Mouse (Mus musculus): Measurements from ENCODE around the gene Lhx9.

The Lhx9 gene

DNA sequence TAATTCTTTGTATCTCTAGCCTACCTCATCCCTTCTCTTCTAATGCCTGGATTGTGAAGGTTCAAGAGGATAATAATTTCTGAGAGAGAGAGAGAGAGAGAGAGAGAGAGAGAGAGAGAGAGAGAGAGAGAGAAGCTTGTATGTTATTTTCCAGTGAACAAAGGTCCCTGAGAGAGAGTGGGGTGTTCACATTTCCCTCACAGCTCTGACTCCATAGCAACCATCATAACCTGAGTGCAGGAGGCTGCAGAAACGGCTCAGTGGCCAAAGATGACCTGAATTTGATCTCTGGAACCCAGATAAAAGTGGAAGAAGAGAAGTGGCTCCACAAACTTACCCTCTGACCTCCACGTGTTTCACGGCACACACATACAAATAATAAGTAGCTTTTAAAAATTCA lies 46.6 kb downstream of the Lhx9 start:
- TF ChIP-seq GATA4 (IDR thresholded peaks at IDR 0.05; ENCODE audit: insufficient replicate concordance, low read length) = no peak

DNA sequence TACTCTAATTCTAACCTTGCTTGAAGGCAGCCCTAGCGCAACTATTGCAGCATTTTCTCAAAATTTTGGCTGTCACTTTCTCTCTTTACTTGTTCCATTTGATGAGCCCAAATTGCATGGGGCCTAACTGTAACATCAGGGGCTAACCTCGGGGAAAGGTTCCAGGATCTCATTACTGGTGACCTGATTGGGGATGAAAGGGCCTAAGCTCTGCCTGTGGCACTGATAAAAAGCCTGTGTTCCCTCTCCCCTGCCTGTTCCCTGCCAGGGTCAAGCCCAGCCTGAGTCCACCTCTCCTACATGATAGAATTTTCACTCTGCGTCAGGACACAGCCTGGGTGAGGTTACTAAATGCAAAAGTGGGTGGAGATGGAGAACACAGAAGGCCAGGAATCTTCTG lies 47.1 kb downstream of the Lhx9 start:
- no peak for TF ChIP-seq GATA4 (IDR thresholded peaks at IDR 0.05; ENCODE audit: insufficient replicate concordance, low read length)

DNA sequence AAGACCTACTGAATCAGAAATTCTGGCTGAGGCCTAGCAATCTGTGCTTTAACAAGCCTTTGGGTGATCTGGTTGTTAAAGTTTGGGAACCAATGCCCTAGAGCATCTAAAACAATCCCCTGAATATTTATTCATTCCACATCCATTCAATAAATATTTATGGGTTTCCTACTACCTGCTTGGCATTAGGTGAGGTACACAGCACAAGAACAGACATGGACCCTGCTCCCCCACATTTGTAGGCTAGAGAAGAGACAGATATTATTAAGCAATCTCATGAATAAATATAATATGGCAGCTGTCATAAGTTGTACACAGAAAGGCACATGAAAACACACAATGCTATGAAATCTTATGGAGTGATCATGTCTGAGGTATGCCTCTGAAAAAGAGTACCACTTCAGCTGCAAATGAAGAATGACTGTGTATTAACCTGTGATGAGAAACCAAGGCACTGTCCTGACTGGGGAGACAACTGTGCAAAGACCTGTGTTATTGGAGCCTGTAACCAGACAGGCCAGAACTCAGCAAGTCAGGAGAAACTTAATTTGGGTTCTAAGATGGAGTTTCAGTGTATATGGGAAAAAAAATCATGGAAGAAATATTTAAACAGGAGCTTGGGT lies 48.6 kb downstream of the Lhx9 start:
- TF ChIP-seq GATA4 (IDR thresholded peaks at IDR 0.05; ENCODE audit: insufficient replicate concordance, low read length) = no peak

DNA sequence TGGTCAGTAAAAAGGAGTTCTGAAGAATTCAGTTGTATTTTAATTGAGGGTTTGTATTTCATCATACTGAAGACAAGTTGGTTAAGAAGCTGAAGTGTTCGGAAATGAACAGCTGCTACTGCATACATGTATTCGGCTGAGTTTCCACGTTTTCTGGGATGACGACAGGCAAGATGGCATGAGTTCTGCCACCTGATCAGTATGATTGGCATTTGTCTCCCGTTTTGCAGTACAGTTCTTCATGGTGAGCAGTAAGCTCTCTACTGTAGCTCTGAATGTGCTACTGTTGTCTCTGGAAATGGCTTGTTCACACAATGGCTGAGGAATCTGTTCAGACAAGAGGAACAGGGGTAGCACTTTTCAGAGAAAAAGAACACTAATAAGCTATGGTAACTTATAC lies 50.3 kb downstream of the Lhx9 start:
- TF ChIP-seq GATA4 (IDR thresholded peaks at IDR 0.05; ENCODE audit: insufficient replicate concordance, low read length) = no peak

DNA sequence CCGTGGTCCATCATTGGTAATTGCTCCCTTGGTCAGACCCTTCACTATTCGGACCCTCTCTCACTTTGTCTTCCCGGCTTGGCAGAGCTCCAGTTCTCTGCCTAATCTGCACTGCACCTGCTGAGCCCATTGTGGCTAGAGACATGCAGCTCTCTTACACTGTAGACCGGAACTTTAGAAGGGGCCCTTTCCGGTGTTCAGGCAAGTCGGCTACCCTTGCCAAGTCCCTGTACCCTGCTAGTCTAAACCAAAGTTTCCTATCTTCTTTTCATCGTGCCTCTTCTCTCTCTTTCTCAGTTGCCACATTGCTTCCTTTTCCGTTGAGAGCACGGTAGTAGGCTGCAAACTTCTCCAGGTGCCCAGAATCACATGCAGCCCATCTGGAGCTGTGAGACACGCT lies 62.5 kb downstream of the Lhx9 start:
- TF ChIP-seq GATA4 (IDR thresholded peaks at IDR 0.05; ENCODE audit: insufficient replicate concordance, low read length) = no peak

DNA sequence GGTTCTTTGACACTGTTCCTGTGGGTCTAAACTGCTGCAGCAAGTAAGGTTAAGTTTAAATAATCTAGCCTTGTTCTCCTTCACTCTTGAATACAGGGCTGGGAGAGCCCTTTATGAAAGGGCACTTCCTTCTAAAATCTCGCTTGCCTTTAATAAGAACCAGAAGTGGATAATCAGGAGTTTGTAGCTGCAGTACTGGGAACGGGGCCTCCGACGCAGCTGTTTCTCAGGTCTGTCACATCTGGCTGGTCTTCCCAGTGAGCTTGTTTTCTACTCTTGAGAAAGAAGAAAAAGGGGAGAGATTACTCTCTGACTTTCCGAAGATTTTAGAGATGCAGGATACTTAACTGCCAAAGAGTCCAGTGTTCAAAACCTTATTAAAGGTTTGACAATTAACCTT lies 64.4 kb downstream of the Lhx9 start:
- TF ChIP-seq GATA4 (IDR thresholded peaks at IDR 0.05; ENCODE audit: insufficient replicate concordance, low read length) = no peak

Data from liver, adult (tissue).